Mouse (Mus musculus) testis, adult 2 months (tissue): Measurements from ENCODE around the gene Ccl4. TPM values are rescaled to one million over a fixed set of nuclear protein-coding genes. Genes with fewer than 3 reads are reported as not detected.

ENCODE experiments used
- H3K27ac ChIP-seq: fragments of 200-500 bp; 2 replicates; pipeline ENCODE4 v1.5.1; 2012; ENCODE audit warnings: low read depth, low read length; ENCODE audit not compliant: control insufficient read depth, insufficient read depth
- H3K27me3 ChIP-seq: fragments of 200-500 bp; 2 replicates; pipeline ENCODE4 v1.6.1; 2012; ENCODE audit warnings: mild to moderate bottlenecking, low read length, moderate library complexity; ENCODE audit not compliant: control insufficient read depth, insufficient read depth
- H3K36me3 ChIP-seq: fragments of 200-500 bp; 2 replicates; pipeline ENCODE4 v1.6.1; 2012; ENCODE audit warnings: mild to moderate bottlenecking, low read length; ENCODE audit not compliant: control insufficient read depth, insufficient read depth
- H3K4me1 ChIP-seq: fragments of 200-500 bp; 2 replicates; pipeline ENCODE4 v1.6.1; 2012; ENCODE audit warnings: low read length; ENCODE audit not compliant: control insufficient read depth, insufficient read depth
- H3K4me3 ChIP-seq: fragments of 200-500 bp; 2 replicates; pipeline ENCODE4 v1.5.1; 2012; ENCODE audit warnings: low read depth, mild to moderate bottlenecking, low read length, moderate library complexity, mixed read lengths; ENCODE audit not compliant: control insufficient read depth
- CTCF ChIP-seq: fragments of 200-500 bp; IDR thresholded peaks from 2 replicates; pipeline ENCODE4 v1.5.1; 2012; ENCODE audit warnings: low read depth, mild to moderate bottlenecking, inconsistent platforms, low read length, moderate library complexity; ENCODE audit not compliant: control insufficient read depth, insufficient read depth, insufficient replicate concordance
- POLR2A ChIP-seq: fragments of 200-500 bp; IDR thresholded peaks from 2 replicates; pipeline ENCODE4 v1.6.1; 2012; ENCODE audit warnings: low read depth, mild to moderate bottlenecking, inconsistent platforms, low read length, moderate library complexity; ENCODE audit not compliant: control insufficient read depth
- polyA plus RNA-seq: library from polyadenylated mRNA; depleted of rRNA; stranded (reverse); fragments of >200 nt; gene quantifications from 2 replicates; pipeline ENCODE4 v1.2.3, GENCODE M21; 2012; rRNA removed

Gene Ccl4
- polyA plus RNA-seq, 1 experiment, result not detected

DNA sequence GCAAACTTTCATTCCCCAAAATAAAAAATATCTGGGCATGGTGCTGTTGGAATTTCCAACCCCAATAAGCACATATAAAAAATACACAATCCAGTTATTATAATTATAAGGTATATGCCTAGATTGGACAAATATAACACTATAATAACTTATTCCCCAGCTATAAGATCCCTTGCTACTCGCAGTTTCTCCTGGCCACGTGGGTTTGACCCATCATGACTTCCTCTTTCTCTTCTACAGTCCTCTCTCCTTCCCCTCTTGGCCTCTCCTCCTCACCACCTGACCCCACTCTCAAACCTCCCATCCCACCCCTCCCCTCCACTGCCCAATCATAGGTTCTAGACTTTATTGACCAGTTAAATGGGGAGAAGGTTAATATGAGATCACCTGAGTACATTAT lies 51.5 kb downstream of the Ccl4 start:
- TF ChIP-seq CTCF, result no peak
- TF ChIP-seq POLR2A, result no peak

More for the DNA sequence above, 51.5 kb downstream of the Ccl4 start:
- Histone ChIP-seq H3K36me3 (no peaks in the 10 kb centered on the region), H3K27me3 (no peaks in the 10 kb centered on the region), H3K4me3 (no peak overlapping the region), H3K27ac (no peak overlapping the region), H3K4me1 (no peaks in the 10 kb centered on the region; the same call in 1 of the 2 replicates)

Other genes with a start within 250 kb of the Ccl4 start
- gene Gas2l2, start 233.1 kb upstream of the Ccl4 start, polyA plus RNA-seq, result 0.08 TPM in 1 of 2 replicates, not detected in the other
- gene 1700020L24Rik, start 224.9 kb upstream of the Ccl4 start, polyA plus RNA-seq, result 256 and 289 TPM in 2 replicates
- gene Mmp28, start 199.5 kb upstream of the Ccl4 start, polyA plus RNA-seq, result 0.58 and 0.93 TPM in 2 replicates
- gene Taf15, start 189.5 kb upstream of the Ccl4 start, polyA plus RNA-seq, result 32.4 and 49.6 TPM in 2 replicates
- gene Heatr9, start 140.4 kb upstream of the Ccl4 start, polyA plus RNA-seq, result 8.7 and 10.8 TPM in 2 replicates
- gene Ccl5, start 132.1 kb upstream of the Ccl4 start, polyA plus RNA-seq, result 2.3 and 3.5 TPM in 2 replicates
- 0.14 and 0.55 TPM in 2 replicates for gene Ccl9, start 83.9 kb upstream of the Ccl4 start, polyA plus RNA-seq
- gene Ccl6, start 69.5 kb upstream of the Ccl4 start, polyA plus RNA-seq, result 0.14 and 0.65 TPM in 2 replicates
- gene Rpl9-ps1, start 17.0 kb upstream of the Ccl4 start, polyA plus RNA-seq, result not detected in 2 replicates
- 0.14 TPM in 1 of 2 replicates, not detected in the other for gene Ccl3, start 13.2 kb upstream of the Ccl4 start, polyA plus RNA-seq
- 1.4 and 1.8 TPM in 2 replicates for gene Wfdc17, start 41.4 kb downstream of the Ccl4 start, polyA plus RNA-seq
- not detected in 2 replicates for gene Wfdc18, start 46.4 kb downstream of the Ccl4 start, polyA plus RNA-seq
- 0.36 and 0.84 TPM in 2 replicates for gene Wfdc21, start 84.4 kb downstream of the Ccl4 start, polyA plus RNA-seq
- gene Heatr6, start 91.1 kb downstream of the Ccl4 start, polyA plus RNA-seq, result 6.1 TPM in 2 replicates
- 37.1 and 40.7 TPM in 2 replicates for gene Hnf1b, start 187.5 kb downstream of the Ccl4 start, polyA plus RNA-seq